Mouse (Mus musculus): ENCODE measurements around the gene Fgfr2. TPM values are rescaled to one million over a fixed set of nuclear protein-coding genes. Genes with fewer than 3 reads are reported as not detected.

Fgfr2 gene
- polyA plus RNA-seq, 1 experiment = 14.7 TPM

- H3K27me3 ChIP-seq (ENCODE audit: control insufficient read depth, insufficient read depth, low read length) = no peaks in the 10 kb centered on the region
- H3K27ac ChIP-seq (ENCODE audit: insufficient read depth, low read depth, low read length) = no peak overlapping the region
- no peak overlapping the region for H3K4me3 ChIP-seq (ENCODE audit: low read depth, low read length)
- TF ChIP-seq CTCF (IDR thresholded peaks at IDR 0.05; ENCODE audit: extremely low read depth, insufficient read length, insufficient replicate concordance, low read depth, low read length) (no peak), POLR2A (IDR thresholded peaks at IDR 0.05; ENCODE audit: low read depth, low read length) (no peak)
- WGBS = 84% methylated on average over 5 of the region's 5 CpGs
- no peaks in the 10 kb centered on the region for H3K4me1 ChIP-seq (ENCODE audit: control insufficient read depth, insufficient read depth, insufficient read length, low read length)
- H3K36me3 ChIP-seq (ENCODE audit: control insufficient read depth, insufficient read depth, low read length) = peaks cover 6% of the 10 kb centered on the region; the same call in 1 of the 2 replicates
Observed at GRCm38 (mm10) chr7:130183960-130184359, 2939.2 kb downstream of the Fgfr2 start.

GRCm38 (mm10) chr7:130182551-130182950 is 2940.6 kb downstream of the Fgfr2 start:
- 77% methylated on average over 18 of the region's 18 CpGs for WGBS
- no peak overlapping the region for H3K4me3 ChIP-seq (ENCODE audit: low read depth, low read length)
- H3K27ac ChIP-seq (ENCODE audit: insufficient read depth, low read depth, low read length) = no peak overlapping the region
- no peaks in the 10 kb centered on the region for H3K27me3 ChIP-seq (ENCODE audit: control insufficient read depth, insufficient read depth, low read length)
- H3K4me1 ChIP-seq (ENCODE audit: control insufficient read depth, insufficient read depth, insufficient read length, low read length) = no peaks in the 10 kb centered on the region
- peaks cover 6% of the 10 kb centered on the region; the same call in 1 of the 2 replicates for H3K36me3 ChIP-seq (ENCODE audit: control insufficient read depth, insufficient read depth, low read length)
- TF ChIP-seq CTCF (IDR thresholded peaks at IDR 0.05; ENCODE audit: extremely low read depth, insufficient read length, insufficient replicate concordance, low read depth, low read length) (no peak), POLR2A (IDR thresholded peaks at IDR 0.05; ENCODE audit: low read depth, low read length) (no peak)

- 68% methylated on average over 3 of the region's 3 CpGs for WGBS
- Histone ChIP-seq H3K36me3 (ENCODE audit: control insufficient read depth, insufficient read depth, low read length) (0 out of 2 replicates have a peak, but pooled peaks cover 2% of the 10 kb centered on the region), H3K27ac (ENCODE audit: insufficient read depth, low read depth, low read length) (no peak overlapping the region), H3K4me1 (ENCODE audit: control insufficient read depth, insufficient read depth, insufficient read length, low read length) (no peaks in the 10 kb centered on the region), H3K4me3 (ENCODE audit: low read depth, low read length) (no peak overlapping the region), H3K27me3 (ENCODE audit: control insufficient read depth, insufficient read depth, low read length) (no peaks in the 10 kb centered on the region)
- TF ChIP-seq CTCF (IDR thresholded peaks at IDR 0.05; ENCODE audit: extremely low read depth, insufficient read length, insufficient replicate concordance, low read depth, low read length) (no peak), POLR2A (IDR thresholded peaks at IDR 0.05; ENCODE audit: low read depth, low read length) (no peak)
Observed at GRCm38 (mm10) chr7:130178991-130179390, 2944.2 kb downstream of the Fgfr2 start.

GRCm38 (mm10) chr7:130177009-130177408 is 2946.1 kb downstream of the Fgfr2 start:
- H3K27ac ChIP-seq (ENCODE audit: insufficient read depth, low read depth, low read length) = no peak overlapping the region
- H3K36me3 ChIP-seq (ENCODE audit: control insufficient read depth, insufficient read depth, low read length) = no peaks in the 10 kb centered on the region
- TF ChIP-seq POLR2A (IDR thresholded peaks at IDR 0.05; ENCODE audit: low read depth, low read length) (no peak), CTCF (IDR thresholded peaks at IDR 0.05; ENCODE audit: extremely low read depth, insufficient read length, insufficient replicate concordance, low read depth, low read length) (no peak)
- H3K4me3 ChIP-seq (ENCODE audit: low read depth, low read length) = no peak overlapping the region
- H3K27me3 ChIP-seq (ENCODE audit: control insufficient read depth, insufficient read depth, low read length) = no peaks in the 10 kb centered on the region
- no peaks in the 10 kb centered on the region for H3K4me1 ChIP-seq (ENCODE audit: control insufficient read depth, insufficient read depth, insufficient read length, low read length)
- WGBS = 77% methylated on average over 5 of the region's 5 CpGs

GRCm38 (mm10) chr7:130174525-130174924 is 2948.6 kb downstream of the Fgfr2 start:
- Histone ChIP-seq H3K4me3 (ENCODE audit: low read depth, low read length) (no peak overlapping the region), H3K4me1 (ENCODE audit: control insufficient read depth, insufficient read depth, insufficient read length, low read length) (no peaks in the 10 kb centered on the region), H3K36me3 (ENCODE audit: control insufficient read depth, insufficient read depth, low read length) (no peaks in the 10 kb centered on the region), H3K27me3 (ENCODE audit: control insufficient read depth, insufficient read depth, low read length) (no peaks in the 10 kb centered on the region), H3K27ac (ENCODE audit: insufficient read depth, low read depth, low read length) (no peak overlapping the region)
- TF ChIP-seq CTCF (IDR thresholded peaks at IDR 0.05; ENCODE audit: extremely low read depth, insufficient read length, insufficient replicate concordance, low read depth, low read length) (no peak), POLR2A (IDR thresholded peaks at IDR 0.05; ENCODE audit: low read depth, low read length) (no peak)
- WGBS = 72% methylated on average over 7 of the region's 7 CpGs

GRCm38 (mm10) chr7:130173914-130174313 is 2949.2 kb downstream of the Fgfr2 start:
- 66% methylated on average over 5 of the region's 5 CpGs for WGBS
- no peak overlapping the region for H3K4me3 ChIP-seq (ENCODE audit: low read depth, low read length)
- H3K36me3 ChIP-seq (ENCODE audit: control insufficient read depth, insufficient read depth, low read length) = no peaks in the 10 kb centered on the region
- H3K27me3 ChIP-seq (ENCODE audit: control insufficient read depth, insufficient read depth, low read length) = no peaks in the 10 kb centered on the region
- H3K27ac ChIP-seq (ENCODE audit: insufficient read depth, low read depth, low read length) = no peak overlapping the region
- H3K4me1 ChIP-seq (ENCODE audit: control insufficient read depth, insufficient read depth, insufficient read length, low read length) = no peaks in the 10 kb centered on the region
- TF ChIP-seq CTCF (IDR thresholded peaks at IDR 0.05; ENCODE audit: extremely low read depth, insufficient read length, insufficient replicate concordance, low read depth, low read length) (no peak), POLR2A (IDR thresholded peaks at IDR 0.05; ENCODE audit: low read depth, low read length) (no peak)

GRCm38 (mm10) chr7:130170144-130170543 is 2953.0 kb downstream of the Fgfr2 start:
- TF ChIP-seq CTCF (IDR thresholded peaks at IDR 0.05; ENCODE audit: extremely low read depth, insufficient read length, insufficient replicate concordance, low read depth, low read length) = no peak
- TF ChIP-seq POLR2A (IDR thresholded peaks at IDR 0.05; ENCODE audit: low read depth, low read length) = no peak
- Histone ChIP-seq H3K4me1 (ENCODE audit: control insufficient read depth, insufficient read depth, insufficient read length, low read length) (no peaks in the 10 kb centered on the region), H3K27me3 (ENCODE audit: control insufficient read depth, insufficient read depth, low read length) (no peaks in the 10 kb centered on the region), H3K36me3 (ENCODE audit: control insufficient read depth, insufficient read depth, low read length) (no peaks in the 10 kb centered on the region), H3K27ac (ENCODE audit: insufficient read depth, low read depth, low read length) (no peak overlapping the region), H3K4me3 (ENCODE audit: low read depth, low read length) (no peak overlapping the region)
- WGBS = 85% methylated on average over 8 of the region's 8 CpGs

Data from small intestine, adult 2 months (tissue).